Mouse (Mus musculus) cortical plate, adult 2 months (tissue): ENCODE results near the gene Slc43a2. TPM values are rescaled to one million over a fixed set of nuclear protein-coding genes. Genes with fewer than 3 reads are reported as not detected.

Experiments used
- H3K27ac ChIP-seq: fragments of 200-500 bp; 2 replicates; pipeline ENCODE4 v1.5.1; 2012; ENCODE audit warnings: low read length, control low read depth, inconsistent platforms; ENCODE audit not compliant: insufficient read depth
- H3K4me1 ChIP-seq: fragments of 200-500 bp; 2 replicates; pipeline ENCODE4 v1.6.1; 2011; ENCODE audit warnings: low read length; ENCODE audit not compliant: control insufficient read depth, insufficient read depth
- H3K4me3 ChIP-seq: fragments of 200-500 bp; 2 replicates; pipeline ENCODE4 v1.5.1; 2011; ENCODE audit warnings: mild to moderate bottlenecking, low read length, control low read depth; ENCODE audit not compliant: insufficient read depth
- CTCF ChIP-seq: fragments of 200-500 bp; IDR thresholded peaks from 2 replicates; pipeline ENCODE4 v1.5.1; 2011; ENCODE audit warnings: mild to moderate bottlenecking, control low read depth, low read length; ENCODE audit not compliant: insufficient read depth; ENCODE audit errors: extremely low read depth
- POLR2A ChIP-seq: fragments of 200-500 bp; IDR thresholded peaks from 2 replicates; pipeline ENCODE4 v1.6.1; 2011; ENCODE audit warnings: mild to moderate bottlenecking, low read length, control low read depth; ENCODE audit not compliant: insufficient read depth; ENCODE audit errors: extremely low read depth
- polyA plus RNA-seq: library from polyadenylated mRNA; depleted of rRNA; stranded (reverse); fragments of >200 nt; gene quantifications from 2 replicates; pipeline ENCODE4 v1.2.3, GENCODE M21; 2012

Gene Slc43a2
- polyA plus RNA-seq, 1 experiment: 34.3 TPM

DNA sequence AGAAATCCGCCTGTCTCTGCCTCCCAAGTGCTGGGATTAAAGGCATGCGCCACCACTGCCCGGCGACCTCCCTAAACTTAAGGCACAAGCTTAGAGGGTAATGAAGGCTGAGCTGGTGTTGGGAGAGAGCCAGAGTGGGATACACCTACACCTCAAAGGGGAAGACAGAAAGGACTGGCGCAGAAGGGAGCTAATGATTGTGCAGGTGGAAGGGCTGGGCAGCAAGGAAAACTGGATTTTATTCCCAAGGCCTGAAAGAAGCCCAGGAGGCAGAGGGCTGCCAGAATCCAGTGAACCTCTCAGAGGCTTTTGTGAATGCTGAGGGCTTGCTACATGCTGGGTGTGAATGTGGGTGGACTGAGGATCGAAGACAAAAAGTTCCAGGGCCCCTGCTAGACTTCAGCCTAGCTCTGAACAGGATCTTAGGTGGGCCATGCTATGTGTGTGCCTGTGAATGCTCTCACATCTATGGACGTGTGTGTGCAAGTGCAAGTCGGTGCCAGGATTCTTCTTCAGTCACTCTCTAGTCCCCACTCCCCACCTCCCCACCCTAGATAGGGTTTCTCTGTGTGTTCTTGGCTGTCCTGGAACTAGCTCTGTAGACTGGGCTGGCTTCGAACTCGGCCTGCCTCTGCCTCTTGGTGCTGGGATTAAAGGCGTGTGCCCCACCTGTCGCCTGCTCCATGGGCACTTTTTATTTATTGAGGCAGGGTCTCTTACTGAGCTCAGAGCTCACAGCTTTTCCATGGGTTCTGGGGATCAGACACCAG, 4.9 kb downstream of the Slc43a2 start:
- TF ChIP-seq POLR2A: no peak
- no peak for TF ChIP-seq CTCF
- Histone ChIP-seq H3K4me1 (peaks cover 14% of the 10 kb centered on the region), H3K4me3 (no peak overlapping the region), H3K27ac (no peak overlapping the region)

DNA sequence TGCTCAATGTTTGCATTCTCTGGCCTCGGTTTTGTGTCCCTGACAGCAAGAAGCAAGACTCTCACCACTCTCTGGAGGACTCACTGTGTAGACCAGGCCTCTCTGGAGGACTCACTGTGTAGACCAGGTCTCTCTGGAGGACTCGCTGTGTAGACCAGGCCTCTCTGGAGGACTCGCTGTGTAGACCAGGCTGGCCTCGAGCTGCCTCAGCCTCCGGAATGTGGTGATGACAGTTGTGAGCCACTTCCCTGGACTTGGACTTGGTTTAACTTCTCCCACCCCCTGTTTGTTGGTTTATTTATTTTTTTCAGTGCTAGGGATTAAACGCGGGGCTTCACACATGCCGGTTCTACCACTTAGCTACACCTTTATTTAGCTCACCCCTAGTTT, 5.5 kb downstream of the Slc43a2 start:
- TF ChIP-seq POLR2A (no peak), CTCF (no peak)
- Histone ChIP-seq H3K4me1 (peaks cover 14% of the 10 kb centered on the region), H3K4me3 (no peak overlapping the region), H3K27ac (peak overlapping the region; percentile 95)

- Histone ChIP-seq H3K4me1 (peaks cover 14% of the 10 kb centered on the region), H3K4me3 (no peak overlapping the region), H3K27ac (peak overlapping the region; percentile 95)
- TF ChIP-seq CTCF (no peak), POLR2A (no peak)
Measured at GRCm38 (mm10) chr11:75537491-75538183, 6.1 kb downstream of the Slc43a2 start.

GRCm38 (mm10) chr11:75538184-75538969, 6.9 kb downstream of the Slc43a2 start:
- Histone ChIP-seq H3K4me3 (no peak overlapping the region), H3K4me1 (peaks cover 12% of the 10 kb centered on the region), H3K27ac (peak overlapping the region; percentile 95)
- TF ChIP-seq CTCF (no peak), POLR2A (no peak)

- peak overlapping the region; percentile 95; the same call in 1 of the 2 replicates for H3K27ac ChIP-seq
- no peak overlapping the region for H3K4me3 ChIP-seq
- TF ChIP-seq POLR2A (no peak), CTCF (no peak)
- H3K4me1 ChIP-seq: peaks cover 11% of the 10 kb centered on the region
Measured at GRCm38 (mm10) chr11:75538970-75539299, 7.4 kb downstream of the Slc43a2 start.

- TF ChIP-seq POLR2A (no peak), CTCF (no peak)
- Histone ChIP-seq H3K4me3 (no peak overlapping the region), H3K4me1 (peaks cover 12% of the 10 kb centered on the region), H3K27ac (no peak overlapping the region)
Measured at GRCm38 (mm10) chr11:75540209-75540608, 8.7 kb downstream of the Slc43a2 start.

GRCm38 (mm10) chr11:75540710-75541581, 9.5 kb downstream of the Slc43a2 start:
- Histone ChIP-seq H3K4me1 (peaks cover 11% of the 10 kb centered on the region), H3K4me3 (no peak overlapping the region), H3K27ac (0 out of 2 replicates have a peak overlapping the region, but pooled peaks have one; percentile 2)
- no peak for TF ChIP-seq CTCF
- TF ChIP-seq POLR2A: no peak

GRCm38 (mm10) chr11:75544713-75545112, 13.2 kb downstream of the Slc43a2 start:
- TF ChIP-seq CTCF: no peak
- TF ChIP-seq POLR2A: no peak
- no peak overlapping the region for H3K4me3 ChIP-seq
- no peak overlapping the region for H3K27ac ChIP-seq
- peaks cover 5% of the 10 kb centered on the region; the same call in 1 of the 2 replicates for H3K4me1 ChIP-seq
